Mouse (Mus musculus) frontal cortex, postnatal 25 days (tissue): Measurements from ENCODE around the gene Tomm34.

Experiments used
- DNase-seq, 2 experiments: peaks; one replicate each; pipeline ENCODE4 v3.0.0; 2022; ENCODE audit warnings: low spot score in 2 of 2

The Tomm34 gene

DNA sequence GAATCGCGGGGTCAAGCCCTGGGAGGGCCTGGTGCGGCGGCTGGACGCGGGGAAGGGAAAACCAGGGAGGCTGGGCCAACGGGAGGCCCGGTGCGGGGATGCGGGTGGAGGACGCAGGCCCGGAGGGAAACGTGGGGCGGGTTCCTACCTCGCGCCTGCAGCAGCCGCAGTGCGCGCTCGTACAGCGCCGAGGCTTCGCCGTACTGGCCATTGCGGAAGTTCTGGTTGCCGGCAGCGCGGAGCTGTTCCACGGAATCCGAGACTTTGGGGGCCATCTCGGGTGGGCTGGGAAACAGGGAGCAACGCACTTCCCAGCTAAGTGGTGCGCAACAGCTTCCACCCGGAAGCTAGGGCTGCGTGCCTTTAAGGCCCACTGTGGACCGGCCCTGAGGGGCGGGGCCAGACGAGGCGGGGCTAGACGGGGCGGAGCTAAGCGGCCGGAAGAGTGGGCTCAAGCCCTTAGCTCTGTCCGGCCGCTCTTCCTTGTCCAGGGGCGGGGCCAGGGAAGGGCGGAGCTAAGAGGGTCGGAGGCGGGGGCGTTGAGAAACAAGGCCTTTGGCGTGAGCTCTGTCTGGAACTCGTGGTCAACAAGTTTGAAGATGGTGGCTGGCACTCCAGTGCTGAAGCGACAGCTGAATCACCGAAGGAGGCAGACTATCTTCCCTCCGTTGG is at the start of gene Tomm34:
TSS of gene Tomm34 (minus strand) at position 405 of the 672 bp plus-strand sequence.
- peak; percentile 74 to 77 for DNase-seq

DNA sequence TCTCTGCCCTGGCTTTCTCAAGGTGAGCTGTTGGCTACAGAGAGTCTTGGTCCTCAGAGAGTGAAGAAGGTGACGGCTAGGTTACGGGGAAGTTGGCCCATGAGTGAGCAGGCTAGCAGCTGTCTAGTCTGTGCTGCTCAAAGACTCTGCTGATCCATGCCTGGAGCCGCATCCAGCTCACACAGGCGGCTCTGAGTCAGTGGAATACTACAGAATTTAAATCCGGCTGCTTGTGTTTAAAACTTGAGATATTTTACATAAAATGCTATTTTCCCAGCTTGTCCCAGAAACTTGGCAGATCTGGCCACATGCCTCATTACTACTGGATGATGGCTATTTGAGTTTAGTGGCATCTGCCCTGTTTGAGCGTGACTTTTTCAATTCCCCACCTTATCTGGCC is 48.5 kb upstream of the Tomm34 start:
- no peak for DNase-seq

DNA sequence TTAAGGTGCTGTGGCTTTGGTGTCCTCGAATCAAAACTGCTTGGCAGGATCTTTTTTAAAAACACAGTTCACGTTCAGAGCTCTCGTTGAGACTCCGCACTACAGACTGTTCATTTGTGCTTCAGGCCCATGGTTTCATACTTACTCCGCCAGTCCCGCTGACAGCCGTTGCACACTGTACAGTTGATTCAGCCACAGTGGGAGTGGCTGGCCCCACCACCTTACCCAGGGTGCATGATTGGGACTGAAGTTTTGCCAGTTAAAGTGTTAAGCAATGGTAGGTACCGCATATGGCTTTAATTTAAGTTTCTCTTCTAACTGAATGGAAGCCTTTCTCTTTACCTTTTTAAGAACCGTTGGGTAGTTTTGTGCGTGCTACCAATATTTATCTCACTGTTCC is 44.6 kb upstream of the Tomm34 start:
- DNase-seq: no peak

DNA sequence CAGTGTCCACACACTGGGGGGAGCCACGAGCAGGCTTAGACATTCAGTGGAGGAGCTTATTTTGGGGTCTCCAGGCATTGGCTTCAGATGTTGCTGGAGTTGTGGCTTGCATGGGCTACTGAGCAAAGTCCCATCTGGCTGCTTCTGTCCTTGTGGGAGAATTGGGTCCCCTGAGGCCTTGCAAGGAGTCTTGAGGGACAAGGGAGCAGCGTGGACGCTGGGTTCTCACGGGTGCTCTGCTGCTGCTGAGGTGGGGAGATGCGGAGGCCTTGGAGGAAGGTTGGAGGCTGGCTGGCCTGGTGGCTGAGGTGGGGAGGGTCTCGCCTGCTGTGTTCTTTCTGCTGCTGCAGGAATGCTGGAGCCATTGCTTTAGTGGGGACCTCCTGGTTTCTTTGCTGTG is 43.1 kb upstream of the Tomm34 start:
- no peak for DNase-seq

DNA sequence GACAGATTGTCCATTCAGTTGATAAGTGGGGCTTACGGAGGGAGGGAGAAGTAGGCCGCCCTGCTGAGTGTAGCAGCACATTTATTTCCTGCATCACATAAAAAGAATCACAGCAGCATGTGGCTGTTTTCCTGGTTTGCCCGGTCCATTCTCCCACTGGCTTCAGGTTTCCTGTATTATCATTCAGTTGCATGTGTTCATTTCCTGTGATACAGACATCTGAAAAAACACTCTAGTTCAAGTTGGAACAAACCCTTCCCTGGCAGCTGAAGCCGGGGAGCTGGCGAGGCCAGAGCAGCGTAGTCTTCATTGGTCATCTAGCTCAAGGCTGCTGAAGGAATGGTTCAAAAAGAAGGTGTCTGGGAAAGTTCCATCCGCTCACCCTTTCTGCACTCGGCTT is 40.6 kb upstream of the Tomm34 start:
- no peak for DNase-seq

DNA sequence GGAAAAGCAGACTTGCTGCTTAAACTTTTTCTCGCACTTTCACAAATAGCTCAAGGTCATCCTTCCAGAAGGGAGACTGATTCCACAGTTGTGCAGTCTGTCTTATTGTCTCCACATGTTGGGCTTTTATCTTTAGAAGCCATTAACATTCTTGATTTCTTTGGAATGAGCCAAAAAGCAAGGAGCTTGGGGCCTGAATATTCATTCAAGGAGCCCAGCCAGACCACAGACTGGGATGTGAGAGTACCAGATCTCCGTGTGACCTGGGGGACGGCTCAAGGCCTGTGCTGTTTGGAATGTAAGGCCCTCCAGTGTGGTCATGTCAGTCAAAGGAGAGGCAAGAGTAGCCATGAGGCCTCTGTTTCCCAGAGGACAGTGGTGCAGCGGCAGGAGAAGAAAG is 37.5 kb upstream of the Tomm34 start:
- DNase-seq: no peak

DNA sequence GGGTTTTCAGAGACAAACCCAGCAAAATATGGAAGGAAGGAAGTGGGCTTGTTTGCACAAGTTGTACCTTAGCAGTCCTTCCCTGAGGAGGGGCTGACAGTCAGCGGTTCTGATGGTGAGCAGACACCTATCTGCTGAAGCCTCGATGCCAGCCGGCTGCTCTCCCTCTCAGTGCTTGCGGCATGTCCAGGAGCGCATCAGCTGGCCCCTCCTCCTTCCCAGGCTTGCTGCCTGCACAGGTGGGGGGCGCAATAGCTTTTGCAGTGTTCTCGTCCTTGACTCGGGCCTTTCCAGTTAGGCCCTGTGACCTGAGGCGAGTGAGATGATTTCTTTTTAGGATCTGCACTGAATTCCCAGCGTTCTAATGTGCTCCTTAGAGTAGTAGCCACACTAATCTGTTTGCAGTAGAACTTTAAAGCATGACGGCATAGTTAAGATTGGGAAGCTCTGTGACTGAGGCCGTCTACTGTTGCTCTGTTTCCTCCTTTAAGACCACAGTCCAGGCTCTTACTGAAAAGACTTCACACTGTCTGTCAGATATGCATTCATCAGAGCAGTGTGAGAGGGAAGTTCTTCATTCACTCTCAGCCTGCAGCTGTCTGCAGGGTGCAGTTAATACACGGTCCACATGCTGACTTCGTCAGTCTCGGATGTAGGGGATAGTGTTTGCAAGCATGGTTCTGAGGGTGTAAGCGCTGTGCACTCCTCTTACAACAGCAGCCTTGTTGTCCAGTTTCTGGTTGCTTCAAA is 36.3 kb upstream of the Tomm34 start:
- no peak for DNase-seq

DNA sequence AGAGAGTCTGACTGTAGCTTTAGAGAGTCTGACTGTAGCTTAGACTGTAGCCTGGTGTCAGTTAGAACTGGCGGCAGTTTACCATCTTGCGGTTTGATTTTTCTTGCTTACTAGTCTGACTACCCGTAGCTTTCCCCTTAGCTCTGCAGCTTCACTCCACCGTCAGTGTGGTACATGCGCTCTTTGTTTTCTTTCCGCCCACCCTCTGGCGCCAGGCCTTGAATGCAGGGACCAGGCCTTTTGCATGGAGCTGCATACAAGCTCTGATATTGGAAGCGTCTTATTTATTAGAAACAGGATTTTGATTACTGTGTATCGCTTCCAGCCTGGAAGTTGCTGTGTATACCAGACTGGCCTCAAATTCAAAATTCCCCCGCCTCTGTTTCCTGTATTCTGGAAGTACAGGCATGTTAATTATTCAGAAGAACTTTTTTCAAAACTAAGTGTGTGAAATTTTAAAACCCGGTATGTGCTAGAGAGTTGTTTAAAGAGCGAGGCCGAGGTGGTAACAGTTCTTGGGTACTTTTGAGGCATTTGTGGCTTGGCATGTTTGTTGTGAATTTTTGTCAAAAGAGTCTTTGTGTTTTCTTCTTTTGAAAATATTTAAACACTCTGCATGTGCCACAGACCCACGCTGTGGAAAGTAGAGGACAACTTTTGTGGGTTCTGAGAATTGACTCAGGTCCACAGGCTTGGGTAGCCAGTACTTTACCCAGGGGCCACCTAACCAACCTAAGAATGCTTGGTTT is 35.5 kb upstream of the Tomm34 start:
- DNase-seq: no peak

DNA sequence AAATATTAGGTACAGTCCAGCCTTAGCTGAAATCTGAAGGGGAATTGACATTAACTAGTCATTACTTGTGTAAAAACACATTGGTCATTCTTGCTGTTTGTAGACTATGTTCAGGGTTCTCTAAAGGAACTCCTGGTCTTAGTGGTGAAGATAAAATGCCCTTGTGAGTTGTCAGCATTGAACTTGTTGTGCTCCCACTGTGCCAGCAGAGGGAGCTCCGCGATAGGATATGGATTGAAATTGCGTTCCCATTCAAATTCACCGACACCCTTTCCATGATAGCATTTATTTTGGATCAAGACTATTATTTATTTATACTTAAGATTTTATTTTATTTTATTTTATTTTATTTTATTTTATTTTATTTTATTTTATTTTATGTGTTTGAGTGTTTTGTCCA is 32.5 kb upstream of the Tomm34 start:
- DNase-seq: peak; percentile 57 to 62

DNA sequence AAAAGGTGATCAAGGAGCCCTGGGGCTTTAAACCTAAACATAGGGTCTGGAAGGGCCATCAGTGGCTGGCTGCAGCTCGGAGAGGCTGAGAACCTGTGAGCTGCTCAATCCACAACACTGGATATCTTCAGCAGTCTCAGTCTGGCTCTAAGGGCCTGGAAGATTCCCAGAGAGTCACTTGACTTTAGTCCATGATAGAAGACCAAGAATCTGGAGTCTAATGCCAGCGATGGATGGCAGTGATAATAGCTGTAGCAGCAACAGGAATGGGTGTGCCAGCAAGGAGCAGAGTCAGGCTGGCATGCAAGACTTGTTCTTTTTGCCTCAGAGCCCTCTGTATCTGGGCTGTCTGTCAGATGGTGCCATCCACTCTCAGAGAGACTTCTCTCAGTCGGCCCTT is 31.4 kb upstream of the Tomm34 start:
- no peak for DNase-seq

DNA sequence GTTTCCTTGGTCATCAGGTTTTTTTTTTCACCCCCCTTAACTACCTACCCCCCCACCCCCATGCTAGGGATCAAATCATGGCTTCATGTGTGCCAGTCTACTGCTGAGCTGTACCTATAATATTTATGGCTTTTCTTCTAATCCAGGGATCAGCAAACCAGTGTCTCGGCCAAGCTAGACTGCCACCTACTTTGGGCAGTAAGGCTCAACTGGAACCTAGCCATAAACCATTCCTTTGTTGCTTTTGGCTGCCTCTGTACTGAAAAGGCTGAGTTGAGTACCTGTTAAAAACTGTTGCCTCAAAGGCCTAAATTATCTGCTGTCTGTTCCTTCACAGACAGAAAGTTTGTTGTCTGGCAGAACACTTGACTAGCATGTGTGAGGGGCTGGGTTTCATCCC is 31.0 kb upstream of the Tomm34 start:
- no peak for DNase-seq

DNA sequence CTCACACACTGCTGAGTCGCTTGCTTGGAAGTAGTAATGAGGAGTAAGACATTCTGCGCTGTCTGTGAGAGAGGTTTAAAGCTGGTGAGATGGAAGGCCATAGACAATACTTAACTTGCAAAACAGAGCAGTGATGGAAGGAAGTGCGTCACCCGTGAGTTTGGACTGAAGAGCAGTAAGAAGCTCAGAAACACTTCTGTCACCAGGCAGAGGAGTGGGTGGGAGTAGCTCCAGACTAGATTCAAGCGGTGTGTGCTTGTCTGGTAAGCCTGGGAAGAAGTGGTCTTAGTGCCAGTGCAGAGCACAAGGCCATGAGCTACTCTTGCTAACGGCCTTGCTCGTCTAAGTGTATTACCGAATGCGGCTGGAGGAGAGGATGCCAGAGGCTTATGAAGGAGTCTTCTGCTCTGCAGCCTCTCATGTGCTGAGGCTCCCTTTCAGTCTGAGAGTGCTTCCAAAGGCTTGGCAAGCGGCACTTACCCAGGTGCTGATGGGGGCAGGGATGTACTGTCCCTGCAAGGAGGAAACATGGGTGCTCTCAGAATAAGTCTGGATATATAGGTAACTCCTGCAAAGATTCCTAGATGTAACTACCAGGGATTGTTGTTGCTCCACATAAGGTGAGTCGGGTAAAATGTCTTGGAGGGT is 27.8 kb upstream of the Tomm34 start:
- peak in 1 of 2 experiments; percentile 19 for DNase-seq

DNA sequence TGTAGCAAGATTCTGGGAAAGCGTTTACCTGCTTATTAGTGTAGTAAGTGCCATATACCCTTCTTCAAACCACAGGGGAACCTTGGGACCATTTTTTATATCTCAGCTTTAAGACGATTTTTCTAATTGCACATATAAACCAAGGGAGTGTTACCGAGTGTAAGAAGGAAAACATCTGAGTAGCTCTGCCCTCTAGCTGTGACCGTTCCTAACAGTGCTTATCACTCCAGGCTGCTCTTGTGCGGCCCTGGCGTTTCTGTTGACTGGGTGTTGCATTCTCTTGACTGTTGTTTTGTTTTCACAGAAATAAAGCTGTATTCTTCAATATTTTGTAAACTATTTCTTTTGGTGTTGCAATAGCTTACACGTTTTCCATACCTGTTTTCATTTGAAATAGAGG is 23.2 kb upstream of the Tomm34 start:
- DNase-seq: no peak

DNA sequence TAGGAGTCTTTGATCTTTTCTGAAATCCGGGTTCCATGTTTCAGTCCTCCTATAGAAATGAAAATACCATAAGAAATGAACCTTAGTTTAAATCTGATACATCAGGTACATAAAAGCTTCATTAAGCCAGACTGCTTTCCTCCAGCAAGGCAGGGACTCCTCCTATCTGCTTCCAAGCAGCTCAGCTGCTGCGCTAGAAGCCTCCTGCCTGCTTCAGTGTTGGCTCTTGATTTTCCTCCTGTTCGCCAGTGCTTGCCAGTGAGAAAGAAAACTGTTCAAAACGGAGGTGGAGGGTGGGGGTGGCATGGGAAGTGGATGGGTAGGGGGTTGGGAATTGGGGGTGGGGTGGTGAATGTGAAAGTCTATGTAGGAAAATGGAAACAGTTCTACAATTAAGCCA is 18.5 kb upstream of the Tomm34 start:
- no peak for DNase-seq

DNA sequence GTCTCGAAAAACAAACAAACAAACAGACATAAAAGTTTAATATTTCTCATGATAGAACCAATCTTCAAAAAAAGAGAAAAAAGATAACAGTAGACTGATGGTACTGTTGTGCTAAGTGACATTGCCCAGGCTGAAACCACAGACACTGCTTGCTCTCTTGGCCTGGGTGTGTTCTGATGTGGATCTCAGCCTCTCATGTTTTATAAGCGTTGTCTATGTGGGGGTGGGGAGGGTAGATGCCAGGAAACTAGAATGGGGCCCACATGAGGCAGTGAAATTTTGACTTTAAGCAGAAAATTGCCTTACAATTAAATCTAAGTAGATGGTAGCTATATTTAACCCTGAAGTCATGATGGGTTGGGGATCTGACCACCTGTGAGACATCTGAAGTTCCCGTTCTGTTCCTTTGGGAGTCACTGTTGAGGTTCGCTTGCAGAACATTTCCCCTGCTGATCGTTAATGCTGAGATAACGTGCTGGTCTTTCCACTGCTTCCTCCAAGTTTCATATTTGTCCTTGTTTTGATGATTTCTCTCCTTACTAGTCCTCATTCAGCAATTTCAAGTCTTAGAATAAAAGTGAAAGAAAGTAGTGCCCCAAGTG is 16.5 kb upstream of the Tomm34 start:
- no peak for DNase-seq

DNA sequence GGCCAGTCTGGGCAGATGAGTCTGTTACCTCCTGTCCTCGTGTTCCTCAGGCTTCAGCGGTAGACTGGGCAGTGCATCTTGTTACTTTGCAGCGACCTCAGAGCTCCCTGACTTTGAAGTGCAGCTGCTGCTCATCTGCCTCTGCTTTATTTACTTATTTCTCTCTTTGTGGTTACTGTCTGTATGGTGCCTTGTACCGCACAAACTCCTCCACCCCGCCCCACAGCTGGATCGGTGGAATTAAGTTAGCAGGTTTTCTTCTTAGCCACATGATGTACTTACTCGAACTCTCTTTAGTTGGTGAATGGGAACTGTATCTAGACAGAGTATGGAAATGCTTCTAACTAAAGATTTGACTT is 13.4 kb upstream of the Tomm34 start:
- DNase-seq: no peak

DNA sequence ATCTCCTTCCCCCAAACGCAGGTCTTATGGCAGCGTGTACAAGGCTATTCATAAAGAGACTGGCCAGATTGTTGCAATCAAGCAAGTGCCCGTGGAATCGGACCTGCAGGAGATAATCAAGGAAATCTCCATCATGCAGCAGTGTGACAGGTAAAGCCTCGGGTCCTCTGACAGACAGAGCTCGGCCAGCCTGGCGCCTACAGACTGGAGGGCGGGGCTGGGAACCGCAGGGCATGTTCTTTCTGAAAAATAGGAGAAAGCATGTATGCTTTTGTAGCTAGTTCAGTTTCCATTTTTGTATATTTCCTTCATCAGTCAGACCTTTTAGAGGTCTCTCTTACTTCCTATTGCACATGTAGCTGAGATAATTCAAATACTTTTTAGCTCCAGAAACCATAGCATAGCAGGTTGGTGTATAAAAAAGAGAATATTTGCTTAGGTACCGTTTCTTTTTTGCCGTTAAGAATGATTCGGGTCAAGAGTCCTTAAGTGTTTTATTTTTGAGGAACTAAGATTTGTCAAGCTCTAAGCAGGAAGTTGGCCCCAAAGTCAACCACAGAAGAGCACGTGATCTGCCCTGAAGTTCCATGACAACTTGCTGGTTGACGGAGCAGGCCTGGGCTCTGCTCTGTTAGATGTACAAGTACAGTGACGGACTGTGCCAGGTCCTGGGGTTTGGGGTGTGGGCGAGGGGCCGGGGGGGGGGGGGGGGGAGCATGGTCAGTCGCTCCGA is 12.8 kb upstream of the Tomm34 start:
- no peak for DNase-seq

DNA sequence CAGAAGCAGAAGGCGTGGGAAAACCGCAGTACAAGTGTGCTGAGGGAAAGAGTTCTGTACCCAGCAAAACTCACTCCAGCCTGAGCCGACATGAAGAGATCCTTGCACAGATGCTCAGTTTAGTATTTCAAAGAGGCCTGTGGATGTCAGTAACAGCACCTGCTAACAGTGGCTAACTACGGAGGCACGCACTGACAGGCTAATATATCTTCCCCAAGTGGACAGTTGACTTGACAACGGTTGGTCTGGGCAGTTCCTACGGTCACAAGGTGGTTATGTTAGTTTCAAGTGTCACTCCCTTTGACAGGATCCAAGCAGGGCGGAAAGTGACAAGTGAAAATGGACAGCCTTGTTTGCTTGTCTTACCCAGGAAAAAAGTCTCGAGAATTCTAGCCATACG is 11.2 kb upstream of the Tomm34 start:
- no peak for DNase-seq

DNA sequence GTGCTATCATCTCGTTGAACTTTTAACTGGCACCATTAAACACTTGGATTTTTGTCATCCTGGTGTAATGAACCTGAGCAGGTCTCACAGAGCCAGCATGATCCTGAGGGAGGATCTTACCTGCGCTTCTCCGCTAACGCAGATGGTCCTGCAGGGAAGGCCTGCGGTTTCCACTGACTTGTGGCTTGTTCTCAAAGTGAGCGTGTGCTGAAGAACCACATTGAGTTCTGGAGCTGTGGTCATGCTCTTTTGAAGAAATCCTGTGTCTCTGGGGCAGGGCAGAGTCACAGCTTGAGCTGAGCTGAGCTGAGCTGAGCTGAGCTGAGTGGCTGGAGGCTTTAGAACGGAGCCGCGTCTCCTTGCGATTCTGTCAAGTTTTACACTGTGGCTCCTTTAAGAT is 10.6 kb upstream of the Tomm34 start:
- DNase-seq: no peak

DNA sequence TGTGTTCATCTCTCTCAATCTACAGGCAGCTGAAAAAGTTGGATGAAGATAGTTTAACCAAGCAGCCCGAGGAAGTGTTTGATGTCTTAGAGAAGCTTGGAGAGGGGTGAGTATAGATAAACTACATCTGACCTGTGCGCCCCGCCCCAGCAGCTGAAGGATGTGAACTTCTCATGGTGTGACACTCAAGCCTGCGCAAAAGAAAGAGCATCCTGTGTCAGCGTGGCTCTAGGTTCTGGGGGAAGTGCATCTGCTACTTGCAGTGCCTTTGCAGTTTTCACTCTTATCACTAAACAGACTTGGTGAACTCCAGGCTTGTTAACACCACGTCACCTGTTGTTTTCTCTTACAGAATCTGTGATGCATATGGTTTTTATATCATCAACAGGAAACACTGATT is 8.5 kb upstream of the Tomm34 start:
- no peak for DNase-seq

DNA sequence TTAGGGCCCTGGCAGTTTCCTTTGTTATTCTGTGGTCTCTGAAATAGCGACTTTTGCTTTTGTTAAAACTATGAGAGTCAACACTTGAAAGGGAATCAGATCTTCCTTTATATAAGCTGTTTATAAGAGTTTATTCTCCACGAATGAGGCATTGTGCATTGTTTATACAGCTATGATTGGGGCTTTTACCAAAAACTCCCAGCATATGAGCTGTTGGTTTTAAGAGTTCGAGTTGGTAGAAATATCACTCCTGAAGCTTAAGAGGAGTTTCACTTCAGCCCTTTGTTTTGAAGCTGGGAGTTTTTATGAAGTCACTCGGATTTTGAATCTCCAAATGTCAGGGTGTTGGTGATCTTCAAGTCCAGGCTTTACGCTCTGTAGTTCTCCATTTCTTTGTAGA is 6.9 kb upstream of the Tomm34 start:
- DNase-seq: no peak
